Mouse (Mus musculus) liver, embryonic 14.5 days (tissue): ENCODE results near the gene Rassf5.

Source experiments
- CTCF ChIP-seq: IDR thresholded peaks from 2 replicates; pipeline ENCODE4 v1.5.1; 2016; ENCODE audit warnings: antibody characterized with exemption, low read depth, control low read depth
- EP300 ChIP-seq: IDR thresholded peaks from 2 replicates; pipeline ENCODE4 v1.6.1; 2016; ENCODE audit warnings: antibody characterized with exemption, low read depth

- TF ChIP-seq CTCF, result no peak
- TF ChIP-seq EP300, result no peak
Observed at GRCm38 (mm10) chr1:131198417-131198960, 46.6 kb downstream of the Rassf5 start.
